Mouse (Mus musculus): ENCODE data around the gene Cmss1. TPM values are rescaled to one million over a fixed set of nuclear protein-coding genes. Genes with fewer than 3 reads are reported as not detected.

The Cmss1 gene
- total RNA-seq, 2 experiments from 2014 or later, result 19.3 to 21.9 TPM

- no peak for DNase-seq
- intact Hi-C loops (cut with DNase I; ENCODE audit: low total_unique reads), result no loop called here
These were observed 287.2 kb downstream of the Cmss1 start for GRCm38 (mm10) chr16:57319284-57320124.

GRCm38 (mm10) chr16:57318637-57319125, 288.0 kb downstream of the Cmss1 start:
- intact Hi-C loops (cut with DNase I; ENCODE audit: low total_unique reads), result no loop called here
- no peak for DNase-seq

DNA sequence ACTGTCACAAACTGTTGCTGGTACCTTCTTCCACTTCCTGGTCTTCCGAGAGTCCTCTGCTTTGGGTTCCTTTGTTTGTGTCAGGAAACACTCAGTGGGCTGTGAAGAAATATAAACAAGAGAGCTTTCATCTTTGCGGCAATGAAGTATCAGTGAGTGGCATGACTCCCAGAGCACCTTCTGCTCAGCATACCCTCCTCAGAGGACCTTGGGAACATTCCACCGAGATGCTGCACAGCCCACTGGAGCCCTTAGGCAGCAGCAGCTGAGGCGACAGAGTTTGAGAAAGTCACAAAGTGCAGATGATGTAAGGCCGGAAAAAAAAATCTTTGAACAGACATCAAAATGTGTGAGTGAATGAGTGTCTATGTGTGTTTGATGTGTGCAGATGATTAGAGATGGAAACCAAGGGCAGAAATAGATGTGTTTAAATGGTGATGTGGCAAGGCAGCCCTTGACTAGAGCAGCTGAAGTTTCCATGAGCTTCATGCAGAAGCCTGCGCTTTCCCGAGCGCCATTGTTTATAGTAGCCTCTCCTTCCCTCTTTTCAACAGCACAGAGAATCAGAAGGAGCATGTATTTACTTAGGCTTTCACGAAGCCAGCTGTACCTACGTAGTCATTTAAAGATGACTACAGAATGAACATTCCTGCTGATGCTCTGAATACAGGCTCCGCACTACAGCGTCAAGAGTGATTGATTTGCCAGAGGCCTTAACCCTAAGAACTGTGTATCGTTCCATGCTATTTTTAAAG, 288.6 kb downstream of the Cmss1 start:
- DNase-seq, result no peak
- intact Hi-C loops (cut with DNase I; ENCODE audit: low total_unique reads), result no loop called here

DNA sequence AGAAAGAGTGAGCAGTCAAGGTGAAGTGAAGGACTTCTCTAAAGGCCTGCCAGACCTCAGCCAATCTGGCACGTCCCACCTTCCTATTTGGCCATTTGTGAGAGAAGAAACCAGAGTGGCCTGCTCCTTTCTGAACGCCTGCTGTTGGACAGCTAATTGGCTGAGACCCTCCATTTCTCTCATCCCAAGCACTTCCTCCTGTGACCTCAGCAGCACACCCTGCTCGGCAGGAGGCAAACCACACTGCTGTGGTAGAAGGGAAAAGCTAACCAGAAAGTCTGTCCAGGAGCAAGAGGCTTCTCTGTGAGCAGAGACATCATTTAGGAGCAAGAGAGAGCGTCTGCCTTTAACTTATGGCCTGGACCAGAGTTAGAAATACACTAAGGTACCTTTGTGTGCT, 289.5 kb downstream of the Cmss1 start:
- DNase-seq, result no peak
- intact Hi-C loops (cut with DNase I; ENCODE audit: low total_unique reads), result no loop called here

DNA sequence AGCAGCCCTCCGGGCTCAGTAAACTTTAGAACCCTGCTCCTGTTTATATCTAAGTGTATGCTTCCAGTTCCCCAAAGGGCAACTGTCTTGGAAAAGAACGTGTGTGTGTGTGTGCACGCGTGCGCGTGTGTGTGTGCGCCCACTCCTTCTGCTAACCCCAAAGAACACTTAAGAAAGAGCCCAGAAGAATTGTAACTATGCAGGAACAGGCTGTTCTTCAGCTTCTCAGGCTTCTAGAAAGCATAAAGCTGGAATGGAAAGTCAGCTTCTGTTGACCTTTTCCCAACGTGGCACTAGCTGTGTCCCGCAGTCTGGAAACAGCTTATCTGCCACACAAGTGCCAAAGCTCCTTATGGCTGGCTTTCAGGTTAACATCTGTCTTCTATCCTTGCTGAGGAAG, 291.6 kb downstream of the Cmss1 start:
- intact Hi-C loops (cut with DNase I; ENCODE audit: low total_unique reads), result no loop called here
- DNase-seq, result no peak

DNA sequence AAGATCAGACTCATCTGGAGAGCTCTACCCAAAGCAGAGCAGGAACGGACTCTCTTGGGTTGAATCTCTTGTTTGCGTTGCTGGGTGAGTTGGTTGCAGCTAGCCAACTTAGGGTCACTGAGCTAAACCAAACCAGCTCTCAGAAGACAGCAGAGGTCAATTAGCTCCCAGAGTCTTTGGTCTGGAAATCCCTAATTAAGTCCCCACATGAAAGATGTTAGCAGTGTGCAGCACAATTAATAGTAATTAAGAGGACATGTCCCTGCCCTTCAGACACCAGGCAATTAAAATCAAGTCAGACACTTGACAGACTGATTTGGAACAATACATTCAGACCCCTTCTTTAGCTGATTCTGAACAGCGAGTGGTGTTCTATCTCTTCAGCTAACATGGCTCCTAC, 292.4 kb downstream of the Cmss1 start:
- intact Hi-C loops (cut with DNase I; ENCODE audit: low total_unique reads), result no loop called here
- no peak for DNase-seq

GRCm38 (mm10) chr16:57313487-57313886, 293.2 kb downstream of the Cmss1 start:
- intact Hi-C loops (cut with DNase I; ENCODE audit: low total_unique reads), result no loop called here
- DNase-seq, result no peak

GRCm38 (mm10) chr16:57312130-57312529, 294.5 kb downstream of the Cmss1 start:
- no peak for DNase-seq
- intact Hi-C loops (cut with DNase I; ENCODE audit: low total_unique reads), result no loop called here

- no peak for DNase-seq
- intact Hi-C loops (cut with DNase I; ENCODE audit: low total_unique reads), result no loop called here
These were observed 301.2 kb downstream of the Cmss1 start for GRCm38 (mm10) chr16:57305463-57305862.

- intact Hi-C loops (cut with DNase I; ENCODE audit: low total_unique reads), result no loop called here
- DNase-seq, result peak; percentile 9
These were observed 302.9 kb downstream of the Cmss1 start for GRCm38 (mm10) chr16:57303716-57304115.

- DNase-seq, result no peak
- intact Hi-C loops (cut with DNase I; ENCODE audit: low total_unique reads), result no loop called here
These were observed 303.6 kb downstream of the Cmss1 start for GRCm38 (mm10) chr16:57302792-57303698.

DNA sequence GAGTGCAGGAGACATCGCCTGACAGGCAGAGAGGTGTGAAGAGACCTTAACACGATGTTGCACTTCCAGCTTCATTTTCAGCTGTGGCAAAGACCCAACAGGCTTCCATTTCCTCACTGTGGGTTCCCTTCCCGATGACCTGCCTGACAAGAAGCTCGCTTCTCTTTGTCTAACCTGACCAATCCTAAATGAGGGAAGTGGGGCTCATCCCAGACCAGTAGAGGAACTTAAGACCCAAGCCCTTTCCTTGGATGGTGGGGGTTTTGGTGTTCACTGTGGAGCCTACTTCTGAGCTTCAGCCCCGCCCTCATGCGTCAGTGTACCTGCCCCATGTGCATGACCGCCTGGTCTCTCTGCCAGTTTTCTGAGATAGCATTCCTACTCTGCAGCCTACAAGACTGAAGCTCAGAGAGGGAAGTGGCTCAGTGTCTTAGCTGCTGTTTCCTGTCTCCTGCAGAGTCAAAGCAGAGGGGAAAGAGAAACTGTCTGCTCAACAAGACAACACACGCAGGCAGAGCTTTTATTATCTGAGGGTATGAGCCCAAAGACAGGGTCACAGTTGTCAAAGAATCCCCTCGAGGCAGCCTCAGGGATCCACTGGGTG, 305.1 kb downstream of the Cmss1 start:
- DNase-seq, result no peak

GRCm38 (mm10) chr16:57295216-57295934, 311.3 kb downstream of the Cmss1 start:
- intact Hi-C loops (cut with DNase I; ENCODE audit: low total_unique reads), result no loop called here

More for the DNA sequence above, 305.1 kb downstream of the Cmss1 start:
- intact Hi-C loops (cut with DNase I; ENCODE audit: low total_unique reads), result no loop called here

DNA sequence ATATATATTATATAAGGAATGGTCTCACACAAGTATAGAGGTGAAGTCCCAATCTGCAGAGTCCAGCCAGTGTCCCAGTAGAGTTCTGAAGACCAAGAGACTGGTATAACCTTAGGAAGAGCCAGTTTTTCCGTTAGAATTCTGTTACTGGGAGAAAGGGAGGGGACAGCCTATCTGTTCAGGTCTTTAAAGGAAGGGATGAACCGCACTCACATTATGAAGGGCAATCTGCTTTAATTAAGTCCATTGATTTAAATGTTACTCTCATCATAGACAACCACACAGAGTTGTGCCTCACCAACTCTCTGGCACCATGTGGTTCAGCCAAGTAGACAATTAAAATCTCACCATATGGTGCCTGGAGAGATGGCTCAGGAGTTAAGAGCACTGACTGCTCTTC, 313.9 kb downstream of the Cmss1 start, which contains the start of gene Tmem30c:
Gene Tmem30c, minus strand, starts transcription at position 101 of the 400 bp plus-strand sequence.
- intact Hi-C loops (cut with DNase I; ENCODE audit: low total_unique reads), result no loop called here
- no peak for DNase-seq

More at GRCm38 (mm10) chr16:57295216-57295934, 311.3 kb downstream of the Cmss1 start:
- no peak for DNase-seq

GRCm38 (mm10) chr16:57292296-57292695, 314.4 kb downstream of the Cmss1 start:
- intact Hi-C loops (cut with DNase I; ENCODE audit: low total_unique reads), result no loop called here
- DNase-seq, result no peak

DNA sequence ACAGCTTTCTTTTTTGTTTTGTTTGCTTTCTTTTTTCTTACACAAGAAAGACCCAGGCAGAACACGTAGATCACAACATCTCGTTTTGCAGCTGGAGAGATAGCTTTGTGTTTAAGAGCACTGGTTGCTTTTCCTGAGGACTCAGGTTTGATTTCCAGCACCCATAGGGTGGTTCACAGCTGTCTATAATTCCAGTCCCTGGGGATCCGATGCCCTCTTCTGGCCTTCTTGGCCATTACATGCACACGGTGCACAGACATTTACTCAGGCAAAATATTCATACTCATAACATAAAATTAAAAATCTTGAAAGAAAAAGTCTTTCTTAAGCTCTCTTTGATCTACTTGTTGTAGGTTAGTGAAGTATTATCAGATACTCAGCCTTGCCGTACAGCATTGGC, 315.0 kb downstream of the Cmss1 start:
- intact Hi-C loops (cut with DNase I; ENCODE audit: low total_unique reads), result no loop called here
- no peak for DNase-seq

DNA sequence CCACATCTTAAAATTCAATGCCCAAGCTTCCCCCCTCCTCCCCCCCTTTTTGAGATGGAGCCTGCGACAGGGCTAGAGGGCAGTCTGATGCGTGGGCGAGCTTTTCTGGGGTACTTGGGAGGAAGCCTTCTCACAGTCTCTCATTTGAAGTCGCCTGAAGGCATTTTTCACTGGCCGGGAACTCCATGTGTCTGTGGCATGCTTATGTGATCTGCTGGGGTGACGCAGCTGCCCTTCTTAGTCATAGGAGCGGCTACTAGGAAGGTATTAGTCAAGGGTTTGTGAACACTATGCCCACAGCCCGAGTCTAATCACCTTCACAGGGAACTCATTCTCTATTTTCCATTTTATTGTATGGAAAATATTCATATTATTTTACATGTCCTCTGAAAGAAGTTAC, 325.2 kb downstream of the Cmss1 start:
- no peak for DNase-seq
- intact Hi-C loops (cut with DNase I; ENCODE audit: low total_unique reads), result no loop called here

Data from gastrocnemius, postnatal 14 days (tissue).